Mouse (Mus musculus) kidney, embryonic 15.5 days (tissue): ENCODE measurements at regions not wholly inside any gene's neighbourhood (a gene's known extent, or its start where the extent isn't known, plus 50 kb on each side); places are given as distances from the start of the nearest gene placed in this dataset.

Experiments
- ATAC-seq: fragments of 200-750 bp; cut with Nextera tagmentation; replicated peaks from 2 replicates; pipeline ENCODE4 v1.8.0; 2017; ENCODE audit warnings: moderate TSS enrichment; ENCODE audit not compliant: low FRiP score
- H3K27ac ChIP-seq: fragments of 300-500 bp; sonication (generic); 2 replicates; pipeline ENCODE4 v1.5.1; 2015; ENCODE audit warnings: mild to moderate bottlenecking, inconsistent platforms
- H3K27me3 ChIP-seq: fragments of 300-500 bp; sonication (generic); 2 replicates; pipeline ENCODE4 v1.6.1; 2015; ENCODE audit warnings: inconsistent platforms
- H3K36me3 ChIP-seq: fragments of 300-500 bp; sonication (generic); 2 replicates; pipeline ENCODE4 v1.6.1; 2015; ENCODE audit warnings: inconsistent platforms
- H3K4me1 ChIP-seq: fragments of 300-500 bp; sonication (generic); 2 replicates; pipeline ENCODE4 v1.6.1; 2015; ENCODE audit warnings: inconsistent platforms
- H3K4me2 ChIP-seq: fragments of 300-500 bp; sonication (generic); 2 replicates; pipeline ENCODE4 v1.6.1; 2015; ENCODE audit warnings: moderate library complexity, mild to moderate bottlenecking, inconsistent platforms
- H3K4me3 ChIP-seq: fragments of 300-500 bp; sonication (generic); replicated peaks from 2 replicates; pipeline ENCODE4 v1.5.1; 2015; ENCODE audit warnings: mild to moderate bottlenecking, inconsistent platforms
- H3K9ac ChIP-seq: fragments of 300-500 bp; sonication (generic); 2 replicates; pipeline ENCODE4 v1.6.1; 2015; ENCODE audit warnings: mild to moderate bottlenecking, inconsistent platforms
- H3K9me3 ChIP-seq: fragments of 300-500 bp; sonication (generic); replicated peaks from 2 replicates; pipeline ENCODE4 v1.6.1; 2016; ENCODE audit warnings: inconsistent platforms
- WGBS: fragments of 180-500 bp; shearing (Covaris S2); methylation state at CpG from one replicate; pipeline ENCODE4 v1.1.7; 2015; ENCODE audit warnings: mixed read lengths; 5-methylcytosine and 5-hydroxymethylcytosine counted together

- WGBS, result 53% methylated on average over 14 of the region's 14 CpGs
- H3K27me3 ChIP-seq, result peaks cover 5% of the 10 kb centered on the region; the same call in 1 of the 2 replicates
- H3K9ac ChIP-seq, result no peak overlapping the region
- 0 out of 2 replicates have a peak, but pooled peaks have one; percentile 52 for ATAC-seq
- no peak overlapping the region for H3K4me3 ChIP-seq
- H3K9me3 ChIP-seq, result no peaks in the 10 kb centered on the region
- H3K4me2 ChIP-seq, result no peak overlapping the region
- H3K4me1 ChIP-seq, result 0 out of 2 replicates have a peak, but pooled peaks cover 2% of the 10 kb centered on the region
- no peaks in the 10 kb centered on the region for H3K36me3 ChIP-seq
- no peak overlapping the region for H3K27ac ChIP-seq
Measured at GRCm38 (mm10) chrX:162278834-162279708, 119.5 kb upstream of the Nhs start.

DNA sequence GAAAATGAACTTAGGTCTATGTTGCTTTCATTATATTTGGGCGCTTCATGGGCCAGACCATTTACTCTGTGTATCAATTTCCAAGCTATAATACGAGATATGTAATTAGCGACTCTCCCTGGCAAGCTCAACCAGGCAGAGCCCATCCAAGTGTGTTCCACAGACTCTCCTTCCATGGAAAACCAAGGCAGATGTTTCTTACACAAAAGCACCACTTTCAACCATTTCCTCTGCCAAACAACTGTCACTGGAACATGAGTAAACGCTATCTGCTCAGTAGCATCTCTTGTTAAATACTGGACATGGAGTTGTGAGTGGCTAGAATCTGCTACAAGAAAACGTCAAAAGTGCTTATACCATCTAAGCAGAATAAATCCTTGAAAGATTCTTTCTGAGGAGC lies 115.1 kb upstream of the Nhs start:
- no peak for ATAC-seq
- no peak overlapping the region for H3K27ac ChIP-seq
- whole genome bisulfite sequencing, result 76% methylated on average over 5 of the region's 5 CpGs

DNA sequence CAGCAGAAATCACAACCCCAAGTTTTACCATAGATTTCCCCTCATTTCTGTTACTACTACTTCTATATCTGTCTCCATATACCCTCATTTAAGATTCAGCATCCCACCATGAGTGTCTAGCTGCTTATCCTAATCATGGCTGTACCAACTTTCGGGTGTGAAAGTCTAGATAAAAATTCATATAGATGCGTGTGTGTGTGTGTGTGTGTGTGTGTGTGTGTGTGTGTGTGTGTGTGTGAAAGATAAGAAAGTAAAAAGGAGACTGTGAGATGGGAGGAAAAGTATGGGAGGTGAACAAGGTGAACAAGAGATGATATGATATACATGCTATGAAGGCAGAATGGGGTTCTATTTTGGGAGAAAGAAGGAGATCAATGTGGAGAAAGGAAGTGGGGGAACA lies 111.7 kb upstream of the Nhs start:
- Histone ChIP-seq H3K4me1 (no peaks in the 10 kb centered on the region), H3K4me3 (no peak overlapping the region), H3K27ac (no peak overlapping the region), H3K9ac (no peak overlapping the region), H3K4me2 (no peak overlapping the region), H3K9me3 (no peaks in the 10 kb centered on the region), H3K36me3 (no peaks in the 10 kb centered on the region), H3K27me3 (peaks cover 14% of the 10 kb centered on the region; the same call in 1 of the 2 replicates)
- 83% methylated on average over 2 of the region's 2 CpGs for WGBS
- ATAC-seq, result no peak

More for the DNA sequence above, 115.1 kb upstream of the Nhs start:
- Histone ChIP-seq H3K4me3 (no peak overlapping the region), H3K4me1 (0 out of 2 replicates have a peak, but pooled peaks cover 2% of the 10 kb centered on the region), H3K27me3 (peaks cover 14% of the 10 kb centered on the region; the same call in 1 of the 2 replicates), H3K36me3 (no peaks in the 10 kb centered on the region), H3K4me2 (no peak overlapping the region), H3K9me3 (no peaks in the 10 kb centered on the region), H3K9ac (no peak overlapping the region)

DNA sequence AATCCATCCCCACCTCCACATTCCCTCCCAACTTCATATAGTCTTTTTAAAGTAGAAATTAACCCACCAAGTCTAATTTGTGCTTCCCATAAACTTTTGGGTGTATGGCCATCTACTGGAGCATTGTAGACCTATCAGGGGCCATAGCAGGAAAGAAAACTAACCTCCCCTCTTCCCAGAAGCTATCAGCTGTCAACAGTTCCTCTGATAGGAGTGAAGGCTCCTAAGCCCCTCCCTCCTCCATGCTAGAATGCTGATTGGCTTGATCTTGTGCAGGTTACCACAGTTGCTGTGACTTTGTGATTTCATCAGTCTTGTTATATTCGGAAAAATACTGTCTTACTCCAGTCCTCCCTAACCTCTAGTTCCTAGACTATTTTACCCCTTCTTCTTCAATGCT lies 109.4 kb upstream of the Nhs start:
- H3K27ac ChIP-seq, result no peak overlapping the region
- no peak overlapping the region for H3K4me2 ChIP-seq
- no peak overlapping the region for H3K9ac ChIP-seq
- peaks cover 22% of the 10 kb centered on the region; the same call in 1 of the 2 replicates for H3K27me3 ChIP-seq
- no peak overlapping the region for H3K4me3 ChIP-seq
- no peaks in the 10 kb centered on the region for H3K36me3 ChIP-seq
- 74% methylated on average over 1 of the region's 1 CpGs for WGBS
- no peaks in the 10 kb centered on the region for H3K9me3 ChIP-seq
- H3K4me1 ChIP-seq, result no peaks in the 10 kb centered on the region
- no peak for ATAC-seq

- no peak for ATAC-seq
- Histone ChIP-seq H3K36me3 (no peaks in the 10 kb centered on the region), H3K27ac (no peak overlapping the region), H3K4me1 (no peaks in the 10 kb centered on the region), H3K9ac (no peak overlapping the region), H3K27me3 (peaks cover 22% of the 10 kb centered on the region; the same call in 1 of the 2 replicates), H3K4me2 (no peak overlapping the region), H3K4me3 (no peak overlapping the region), H3K9me3 (no peaks in the 10 kb centered on the region)
- WGBS, result 86% methylated on average over 5 of the region's 5 CpGs
Measured at GRCm38 (mm10) chrX:162268112-162268511, 108.6 kb upstream of the Nhs start.

GRCm38 (mm10) chrX:162267679-162268078 lies 108.1 kb upstream of the Nhs start:
- Histone ChIP-seq H3K4me1 (no peaks in the 10 kb centered on the region), H3K36me3 (no peaks in the 10 kb centered on the region), H3K27me3 (peaks cover 24% of the 10 kb centered on the region; the same call in 1 of the 2 replicates), H3K9ac (no peak overlapping the region), H3K27ac (no peak overlapping the region), H3K4me3 (no peak overlapping the region), H3K9me3 (no peaks in the 10 kb centered on the region), H3K4me2 (no peak overlapping the region)
- no peak for ATAC-seq
- 35% methylated on average over 1 of the region's 1 CpGs for WGBS

DNA sequence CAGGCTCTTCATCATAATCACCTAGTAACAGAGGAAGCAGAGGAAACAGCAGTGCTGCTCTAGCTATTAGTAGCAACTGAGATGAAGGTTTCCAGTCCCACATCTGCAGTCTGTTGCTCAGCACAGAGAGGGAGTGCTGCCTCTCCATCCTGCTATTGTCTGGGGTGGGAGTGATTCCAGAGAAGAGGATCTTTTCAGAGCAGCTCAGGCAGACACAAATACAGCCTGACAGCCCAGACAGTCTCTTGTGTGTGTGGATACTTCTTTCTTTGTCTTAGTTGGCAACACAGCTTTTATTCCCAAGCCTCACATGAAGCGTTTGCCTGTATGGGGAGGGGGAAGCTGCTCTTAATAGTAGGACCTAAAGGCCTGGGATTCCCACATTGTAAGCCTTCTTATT lies 107.2 kb upstream of the Nhs start:
- Histone ChIP-seq H3K4me2 (no peak overlapping the region), H3K4me1 (no peaks in the 10 kb centered on the region), H3K27me3 (peaks cover 22% of the 10 kb centered on the region; the same call in 1 of the 2 replicates), H3K36me3 (no peaks in the 10 kb centered on the region), H3K9me3 (no peaks in the 10 kb centered on the region), H3K27ac (no peak overlapping the region), H3K9ac (no peak overlapping the region), H3K4me3 (no peak overlapping the region)
- 50% methylated on average over 1 of the region's 1 CpGs for WGBS
- no peak for ATAC-seq

- Histone ChIP-seq H3K4me1 (no peaks in the 10 kb centered on the region), H3K36me3 (no peaks in the 10 kb centered on the region), H3K4me2 (no peak overlapping the region), H3K9ac (no peak overlapping the region), H3K27me3 (peaks cover 34% of the 10 kb centered on the region), H3K4me3 (no peak overlapping the region), H3K27ac (no peak overlapping the region), H3K9me3 (no peaks in the 10 kb centered on the region)
- ATAC-seq, result no peak
- WGBS, result 80% methylated on average over 3 of the region's 3 CpGs
Measured at GRCm38 (mm10) chrX:162257398-162257797, 97.9 kb upstream of the Nhs start.

- Histone ChIP-seq H3K4me3 (no peak overlapping the region), H3K27ac (no peak overlapping the region), H3K36me3 (no peaks in the 10 kb centered on the region), H3K4me1 (no peaks in the 10 kb centered on the region), H3K27me3 (peaks cover 34% of the 10 kb centered on the region), H3K9me3 (no peaks in the 10 kb centered on the region), H3K9ac (no peak overlapping the region), H3K4me2 (no peak overlapping the region)
- no peak for ATAC-seq
Measured at GRCm38 (mm10) chrX:162255873-162256272, 96.3 kb upstream of the Nhs start.

DNA sequence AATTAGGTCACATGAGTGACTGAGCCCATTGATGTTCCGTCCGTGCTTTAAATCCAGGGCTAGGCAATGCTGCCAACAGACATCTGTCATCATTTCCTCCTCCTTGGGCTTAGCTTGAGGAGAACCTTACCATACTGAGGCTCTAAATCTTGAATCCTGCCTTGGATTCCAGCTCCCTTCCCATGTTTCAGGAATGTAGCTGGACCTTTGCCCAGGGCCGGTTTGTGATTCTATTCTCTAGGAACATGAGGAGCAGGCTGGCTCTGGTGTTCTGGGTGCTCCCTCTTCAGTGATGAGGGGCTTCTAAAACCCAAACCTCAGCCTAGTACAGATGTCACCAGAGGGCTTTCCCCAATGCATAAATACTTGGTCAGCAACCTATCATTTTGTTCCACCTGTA lies 81.8 kb upstream of the Nhs start:
- H3K4me1 ChIP-seq, result no peaks in the 10 kb centered on the region
- no peaks in the 10 kb centered on the region for H3K36me3 ChIP-seq
- no peak overlapping the region for H3K4me3 ChIP-seq
- H3K27me3 ChIP-seq, result peaks cover 41% of the 10 kb centered on the region
- H3K9ac ChIP-seq, result no peak overlapping the region
- no peak overlapping the region for H3K4me2 ChIP-seq
- H3K27ac ChIP-seq, result no peak overlapping the region
- ATAC-seq, result no peak
- no peaks in the 10 kb centered on the region for H3K9me3 ChIP-seq
- WGBS, result 68% methylated on average over 3 of the region's 3 CpGs

DNA sequence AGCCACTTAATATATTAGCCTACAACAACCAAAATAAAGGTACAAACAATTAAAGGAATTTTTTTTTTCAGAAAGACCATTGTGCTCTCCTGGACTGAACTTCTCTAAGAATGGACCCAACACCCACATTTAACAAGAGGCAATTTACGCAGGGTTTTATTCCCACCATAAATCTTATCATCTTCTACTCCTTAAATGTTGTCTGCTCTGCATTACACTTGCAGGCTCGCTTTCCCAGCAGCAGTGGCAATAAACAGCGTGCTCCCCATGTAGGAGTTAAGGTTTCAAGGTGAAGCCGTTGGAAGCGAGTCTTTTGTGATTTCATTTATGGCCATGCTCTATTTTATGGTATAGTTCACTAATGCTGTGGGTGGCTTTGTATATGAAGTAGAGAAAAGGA lies 76.0 kb upstream of the Nhs start:
- Histone ChIP-seq H3K9me3 (no peaks in the 10 kb centered on the region), H3K9ac (no peak overlapping the region), H3K27me3 (peaks cover 36% of the 10 kb centered on the region), H3K4me1 (no peaks in the 10 kb centered on the region), H3K4me3 (no peak overlapping the region), H3K4me2 (no peak overlapping the region), H3K27ac (no peak overlapping the region), H3K36me3 (no peaks in the 10 kb centered on the region)
- 24% methylated on average over 5 of the region's 5 CpGs for WGBS
- no peak for ATAC-seq

DNA sequence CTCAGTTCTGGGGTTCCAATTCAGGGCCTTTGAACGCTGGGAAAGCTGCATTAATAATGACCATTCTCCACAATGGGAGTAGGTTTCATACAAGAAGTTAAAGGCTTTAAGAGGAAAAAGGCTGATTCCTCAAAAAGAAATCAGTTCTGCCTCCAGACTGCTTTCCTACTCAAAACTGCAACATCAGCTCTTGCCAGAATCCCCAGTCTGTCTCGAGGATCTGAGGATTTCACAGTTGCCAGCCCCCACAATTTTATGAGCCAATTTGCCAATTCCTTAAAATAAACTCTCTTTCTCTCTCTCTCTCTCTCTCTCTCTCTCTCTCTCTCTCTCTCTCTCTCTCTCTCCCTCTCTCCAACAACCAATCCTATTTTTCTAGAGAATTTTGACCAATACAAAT lies 51.3 kb upstream of the Nhs start:
- Histone ChIP-seq H3K36me3 (no peaks in the 10 kb centered on the region), H3K27me3 (peaks cover 32% of the 10 kb centered on the region), H3K4me2 (no peak overlapping the region), H3K4me1 (no peaks in the 10 kb centered on the region), H3K9me3 (no peaks in the 10 kb centered on the region), H3K4me3 (no peak overlapping the region), H3K27ac (no peak overlapping the region), H3K9ac (no peak overlapping the region)
- no peak for ATAC-seq
- 43% methylated on average over 2 of the region's 2 CpGs for WGBS
